Mouse (Mus musculus) heart, postnatal 0 days (tissue): ENCODE measurements at regions not wholly inside any gene's neighbourhood (a gene's known extent, or its start where the extent isn't known, plus 50 kb on each side); places are given as distances from the start of the nearest gene placed in this dataset.

ENCODE experiments used
- CTCF ChIP-seq: IDR thresholded peaks from 2 replicates; pipeline ENCODE4 v1.5.1; 2016; ENCODE audit warnings: antibody characterized with exemption, control low read depth, low read depth
- EP300 ChIP-seq: IDR thresholded peaks from 2 replicates; pipeline ENCODE4 v1.6.1; 2016; ENCODE audit warnings: antibody characterized with exemption, low read depth

GRCm38 (mm10) chr10:118923473-118924185 lies 53.6 kb upstream of the Dyrk2 start:
- TF ChIP-seq EP300 (no peak), CTCF (no peak)
